Mouse (Mus musculus) fibroblast of lung, adult 2 months (primary cell): Measurements from ENCODE around the gene Camta1.
A peak's percentile ranks its signal among the peaks of the same experiment; 100 is the strongest.

ENCODE experiments used
- DNase-seq: peaks from one replicate; pipeline ENCODE4 v3.0.0-alpha.2; 2011; ENCODE audit warnings: low read depth

Gene Camta1

DNA sequence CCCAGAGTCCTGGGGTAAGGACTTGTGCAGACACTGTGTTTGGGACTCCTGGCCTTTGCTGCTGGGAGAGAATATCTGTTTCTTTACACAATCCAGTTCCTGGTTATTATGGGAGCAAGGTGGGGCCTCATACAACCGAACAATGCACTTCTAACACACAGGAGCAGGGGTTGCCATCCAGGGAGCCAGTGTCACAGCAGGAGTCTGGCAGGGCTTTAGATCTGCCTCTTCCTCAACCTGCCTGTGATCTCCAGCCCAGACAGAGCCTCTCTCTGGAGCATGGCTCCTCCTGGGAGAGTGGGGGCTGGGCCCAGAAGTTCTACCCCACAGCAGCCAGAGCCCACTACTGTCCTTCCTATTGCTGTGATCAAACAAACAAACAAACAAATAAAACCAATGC, 483.9 kb downstream of the Camta1 start:
- DNase-seq: no peak

DNA sequence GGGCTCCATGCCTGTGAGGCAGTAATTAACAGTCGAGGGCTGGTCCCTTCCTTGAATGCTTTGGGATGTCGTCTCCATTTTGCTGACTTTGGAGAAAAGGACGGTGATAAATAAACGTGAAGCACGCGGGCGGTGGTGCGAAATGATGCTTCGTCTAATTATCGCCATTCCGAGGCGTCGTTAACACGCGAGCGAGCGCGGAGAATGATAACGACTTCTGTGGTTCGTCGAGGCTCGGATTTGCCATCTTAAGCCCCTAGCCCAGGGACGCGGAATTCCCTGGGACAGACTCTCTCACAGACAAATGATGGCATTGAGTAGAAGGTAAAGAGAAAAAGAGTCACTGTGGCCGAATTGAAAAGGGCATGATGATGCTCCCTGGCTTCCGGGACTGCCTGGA, 485.4 kb downstream of the Camta1 start:
- DNase-seq: no peak

- no peak for DNase-seq
These were observed 488.7 kb downstream of the Camta1 start for GRCm38 (mm10) chr4:151372855-151373566.

DNA sequence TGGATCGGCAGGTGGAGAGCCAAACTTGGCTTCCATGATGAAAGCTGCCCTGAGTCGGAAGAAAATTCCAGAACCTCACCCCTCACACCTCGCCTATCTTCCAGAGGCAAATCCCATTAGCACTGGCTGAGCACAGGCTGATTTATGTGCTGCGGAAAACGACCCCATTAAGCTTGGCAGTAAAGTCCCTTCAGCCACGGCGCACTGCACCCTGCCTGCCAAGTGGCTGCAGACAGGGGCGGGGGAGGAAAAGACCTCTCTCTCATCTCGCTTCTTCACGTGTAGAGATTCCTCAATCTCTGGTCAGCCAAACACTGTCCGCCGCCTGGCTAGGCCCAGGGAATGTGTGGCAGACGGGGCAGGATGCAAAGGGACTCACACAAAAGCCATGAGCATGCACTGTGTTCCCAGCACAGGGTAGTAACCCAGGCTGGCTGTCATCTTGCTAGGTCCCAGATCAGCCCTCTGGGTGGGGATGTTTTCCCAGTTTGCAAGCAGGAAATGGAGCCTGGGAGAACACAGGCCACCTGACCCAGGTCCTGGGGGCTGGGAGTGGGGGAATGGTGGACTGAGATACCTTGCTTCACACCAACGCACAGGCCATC, 494.6 kb downstream of the Camta1 start:
- no peak for DNase-seq

GRCm38 (mm10) chr4:151360976-151361673, 500.6 kb downstream of the Camta1 start:
- DNase-seq: no peak

- no peak for DNase-seq
These were observed 506.2 kb downstream of the Camta1 start for GRCm38 (mm10) chr4:151355505-151355904.

- no peak for DNase-seq
These were observed 508.9 kb downstream of the Camta1 start for GRCm38 (mm10) chr4:151352791-151353190.

DNA sequence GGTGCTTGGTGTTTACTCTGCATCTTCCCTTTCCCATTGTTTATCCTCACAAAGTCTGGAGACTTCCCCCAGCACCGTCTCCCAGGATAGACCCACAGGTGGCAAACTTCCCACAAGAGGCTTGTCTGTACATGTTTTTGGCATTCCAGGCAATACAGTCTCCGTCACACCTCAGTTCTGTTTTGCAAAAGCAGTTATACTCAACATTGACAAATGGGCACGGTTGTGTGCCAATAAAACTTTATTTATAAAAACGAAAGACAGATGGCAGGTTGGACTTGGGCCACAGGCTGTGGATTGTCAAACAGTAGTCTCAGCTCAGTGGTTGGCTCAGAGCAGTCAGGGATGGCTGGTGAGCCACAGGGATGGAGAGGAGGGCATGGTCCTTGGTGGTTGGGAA, 509.4 kb downstream of the Camta1 start:
- DNase-seq: no peak

DNA sequence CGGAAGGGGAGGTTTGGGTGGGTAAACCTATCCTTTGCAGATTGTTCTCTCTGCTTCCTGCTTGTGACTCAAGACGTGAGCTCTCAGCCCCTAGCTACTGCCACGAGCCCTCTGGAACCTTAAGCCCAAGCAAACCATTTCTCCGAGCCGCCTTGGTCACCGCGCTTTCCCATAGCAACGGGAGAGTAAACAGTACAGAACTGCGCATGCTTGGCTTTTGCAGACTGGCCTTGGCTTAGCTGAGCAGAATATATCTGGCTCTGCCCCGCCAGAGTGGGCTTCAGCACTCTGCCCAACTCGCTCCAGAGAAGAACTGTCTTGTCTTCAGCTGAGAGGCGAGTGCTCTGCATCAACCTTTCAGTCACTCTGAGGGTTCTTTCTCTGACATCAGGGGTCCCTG, 509.9 kb downstream of the Camta1 start:
- no peak for DNase-seq

DNA sequence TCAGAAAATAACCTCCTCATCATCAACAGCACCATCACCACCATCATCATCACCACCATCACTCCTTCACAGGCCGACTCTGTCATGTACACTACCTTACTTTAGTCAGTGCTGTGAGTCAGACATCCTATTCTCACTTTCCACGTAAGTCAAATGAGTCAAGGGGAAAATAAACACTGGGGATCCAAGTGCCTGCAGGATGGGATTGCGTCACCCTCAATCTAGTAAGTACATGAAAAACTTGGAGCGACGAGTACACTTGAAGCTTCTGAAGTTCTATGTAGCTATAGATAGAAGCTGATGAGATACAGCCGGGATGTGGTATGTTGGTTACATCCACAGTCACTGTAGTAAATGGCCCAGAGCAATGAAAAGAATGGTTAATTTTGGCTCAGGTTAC, 514.1 kb downstream of the Camta1 start:
- DNase-seq: no peak

DNA sequence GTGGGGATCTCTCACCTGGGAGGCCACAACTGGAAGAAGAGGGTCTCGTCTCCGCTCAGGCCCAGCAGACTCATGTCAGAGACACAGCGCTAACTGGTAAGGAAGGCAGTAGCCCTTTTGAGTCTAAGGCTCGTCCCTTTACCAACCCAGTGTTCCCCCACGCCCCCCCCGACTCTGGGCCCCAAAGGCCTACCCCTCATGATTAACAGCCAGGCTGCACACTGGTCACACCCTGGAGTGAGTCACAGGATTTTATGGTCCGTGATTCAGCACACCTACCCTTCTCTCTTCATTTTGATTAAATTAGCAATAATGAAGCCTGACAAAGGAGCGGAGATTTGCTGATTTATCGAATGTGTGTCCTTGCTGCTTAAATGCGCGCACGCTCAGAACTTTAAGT, 515.0 kb downstream of the Camta1 start:
- DNase-seq: no peak

- DNase-seq: no peak
These were observed 516.9 kb downstream of the Camta1 start for GRCm38 (mm10) chr4:151344811-151345210.

GRCm38 (mm10) chr4:151339421-151339820, 522.3 kb downstream of the Camta1 start:
- peak; percentile 92 for DNase-seq

DNA sequence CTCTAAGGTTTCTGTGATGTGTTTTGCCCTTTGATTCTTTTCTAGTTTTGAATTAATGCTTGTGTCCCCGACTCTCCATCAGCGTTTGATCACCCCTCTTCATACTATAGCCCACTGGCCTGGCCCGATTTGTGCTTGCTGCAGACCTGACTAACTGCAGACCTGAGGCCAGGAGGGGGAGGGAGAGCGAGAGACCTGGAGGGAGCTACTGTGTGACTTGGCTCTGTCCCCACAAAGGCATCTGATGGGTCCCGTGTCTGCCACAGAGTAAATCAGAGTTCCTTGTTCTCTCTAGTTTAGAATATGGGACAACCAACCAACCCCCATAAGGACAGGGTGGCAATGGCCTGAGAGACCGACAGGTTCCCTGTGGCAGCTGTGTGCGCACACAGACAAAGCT, 522.7 kb downstream of the Camta1 start:
- no peak for DNase-seq

- no peak for DNase-seq
These were observed 524.1 kb downstream of the Camta1 start for GRCm38 (mm10) chr4:151337543-151337942.

- no peak for DNase-seq
These were observed 525.3 kb downstream of the Camta1 start for GRCm38 (mm10) chr4:151336413-151336812.

DNA sequence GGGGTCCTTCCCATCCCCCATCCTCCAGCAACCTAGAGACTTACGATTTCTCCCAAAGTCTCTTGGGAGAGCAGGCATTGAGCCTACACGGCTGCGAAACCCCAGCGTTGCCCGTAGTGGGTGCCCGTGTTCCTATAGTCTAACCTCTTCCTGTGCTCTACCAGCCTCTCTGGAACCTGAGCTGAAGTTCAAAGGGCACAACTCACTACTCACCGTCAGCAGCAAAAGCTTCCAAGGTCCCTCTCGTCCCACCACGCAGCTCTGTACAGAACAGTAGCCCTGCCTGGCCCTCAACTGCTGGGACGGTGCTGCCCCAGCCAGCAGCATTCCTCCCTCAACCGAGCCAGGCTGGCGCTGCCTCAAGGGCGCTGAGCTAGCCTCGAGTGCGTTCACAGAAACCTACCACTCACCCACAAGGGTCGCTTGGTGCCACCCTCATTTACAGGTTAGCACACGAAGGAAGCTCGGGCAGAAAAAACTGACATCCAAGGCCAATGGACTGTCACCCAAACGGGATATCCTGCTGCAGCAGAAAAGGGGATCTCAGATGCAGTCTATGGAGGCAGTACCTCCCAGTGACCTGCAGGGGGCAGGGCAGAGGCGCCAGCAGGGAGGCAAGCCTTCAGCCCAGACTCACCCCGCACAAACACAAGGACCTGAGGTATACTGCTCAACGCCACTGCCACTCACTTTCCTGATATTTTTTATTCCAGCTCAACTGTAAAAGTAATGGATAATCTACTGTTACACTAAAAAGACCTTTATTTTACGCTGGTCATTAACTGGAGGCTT, 526.5 kb downstream of the Camta1 start:
- no peak for DNase-seq

DNA sequence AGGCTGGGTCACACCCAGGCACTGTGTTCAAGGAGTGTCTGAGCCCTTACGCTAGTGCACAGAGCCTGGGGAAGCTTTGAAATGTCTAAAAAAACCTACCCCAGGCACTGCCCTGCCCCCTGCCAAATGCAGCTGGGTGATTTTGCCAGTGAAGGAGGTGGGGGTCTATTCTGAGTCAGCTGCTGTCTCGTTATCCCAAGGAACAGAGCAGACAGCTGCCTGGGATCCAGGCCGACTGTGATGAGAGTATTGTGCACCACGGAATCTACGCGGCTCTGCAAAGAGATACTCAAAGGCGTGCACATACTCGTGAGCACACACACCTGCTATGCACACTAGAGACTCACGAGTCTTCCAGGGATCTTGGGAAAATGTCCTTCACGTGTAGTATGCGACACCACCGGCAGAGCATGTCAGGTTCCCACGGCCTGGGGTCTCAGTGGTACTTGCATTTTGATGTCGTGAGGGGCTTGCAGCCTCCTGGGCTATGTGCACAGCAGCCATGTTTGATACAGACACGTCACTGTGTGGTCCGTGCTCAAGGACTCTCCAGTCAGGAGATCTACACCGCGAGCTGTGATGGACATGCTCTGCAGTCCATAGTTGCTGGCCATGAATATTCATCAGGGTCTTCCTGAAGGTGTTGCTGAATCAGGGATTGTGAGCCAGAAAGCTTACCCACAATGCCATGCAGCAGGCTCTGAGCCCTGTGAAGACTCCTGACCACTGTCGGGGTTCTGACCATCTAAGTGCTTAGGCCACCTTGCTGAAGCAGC, 529.4 kb downstream of the Camta1 start:
- DNase-seq: no peak

DNA sequence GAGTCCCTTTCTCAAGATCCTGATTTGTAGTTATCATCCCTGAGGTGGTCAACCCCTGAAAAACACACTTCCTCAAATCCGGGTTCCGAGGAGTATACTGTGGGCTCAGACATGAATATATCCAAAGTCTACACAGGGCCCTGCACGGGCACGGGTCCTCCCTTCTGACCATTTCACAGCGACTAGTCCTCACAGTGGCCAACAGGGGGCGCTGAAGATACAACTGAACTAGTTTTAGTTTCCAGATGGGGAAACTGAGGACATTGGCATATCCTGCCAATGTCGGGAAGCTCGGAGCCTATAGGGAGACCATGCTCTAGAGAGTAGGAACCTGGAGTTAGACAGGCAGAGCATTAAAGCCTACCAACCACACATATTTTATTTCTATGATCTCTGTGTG, 530.7 kb downstream of the Camta1 start:
- DNase-seq: no peak

GRCm38 (mm10) chr4:151328071-151328470, 533.6 kb downstream of the Camta1 start:
- no peak for DNase-seq

GRCm38 (mm10) chr4:151326971-151327686, 534.5 kb downstream of the Camta1 start:
- DNase-seq: no peak
